Mouse (Mus musculus) heart, embryonic 14.5 days (tissue): ENCODE data around the gene Col6a2. TPM values are rescaled to one million over a fixed set of nuclear protein-coding genes. Genes with fewer than 3 reads are reported as not detected.

ENCODE experiments used
- ATAC-seq: fragments of 200-750 bp; cut with Nextera tagmentation; 2 replicates; pipeline ENCODE4 v1.8.0; 2017; ENCODE audit warnings: low read depth, moderate TSS enrichment; ENCODE audit not compliant: insufficient number of reproducible peaks, insufficient read depth, low FRiP score
- H3K27ac ChIP-seq, 2 experiments: fragments of 200-500 bp in 1 of 2; fragments of 300-500 bp in 1 of 2; sonication (generic) in 1 of 2; replicated peaks in 1 of 2; 2 replicates each; pipeline ENCODE4 v1.5.1; 2012 to 2014; ENCODE audit warnings: low read depth in 2 of 2, low read length in 2 of 2, control low read depth in 1 of 2, mild to moderate bottlenecking in 1 of 2, mixed read lengths in 1 of 2; ENCODE audit not compliant: control insufficient read depth in 1 of 2, insufficient read depth in 1 of 2
- H3K27me3 ChIP-seq: fragments of 300-500 bp; sonication (generic); 2 replicates; pipeline ENCODE4 v1.6.1; 2014; ENCODE audit warnings: mild to moderate bottlenecking, low read length, control low read depth; ENCODE audit not compliant: control insufficient read depth, insufficient read depth
- H3K36me3 ChIP-seq: fragments of 300-500 bp; sonication (generic); 2 replicates; pipeline ENCODE4 v1.6.1; 2014; ENCODE audit warnings: mild to moderate bottlenecking, control low read depth, low read length, mixed read lengths; ENCODE audit not compliant: control insufficient read depth, insufficient read depth
- H3K4me1 ChIP-seq, 2 experiments: fragments of 200-500 bp in 1 of 2; fragments of 300-500 bp in 1 of 2; sonication (generic) in 1 of 2; 2 replicates each; pipeline ENCODE4 v1.6.1; 2012 to 2014; ENCODE audit warnings: low read length in 2 of 2, control low read depth in 1 of 2, mixed read lengths in 1 of 2; ENCODE audit not compliant: control insufficient read depth in 2 of 2, insufficient read depth in 2 of 2
- H3K4me2 ChIP-seq: fragments of 300-500 bp; sonication (generic); 2 replicates; pipeline ENCODE4 v1.6.1; 2014; ENCODE audit warnings: mild to moderate bottlenecking, low read length
- H3K4me3 ChIP-seq, 2 experiments: fragments of 200-500 bp in 1 of 2; fragments of 300-500 bp in 1 of 2; sonication (generic) in 1 of 2; 2 replicates each; pipeline ENCODE4 v1.5.1; 2012 to 2014; ENCODE audit warnings: low read length in 2 of 2, mild to moderate bottlenecking in 2 of 2, control low read depth in 1 of 2, low read depth in 1 of 2, moderate library complexity in 1 of 2; ENCODE audit not compliant: control insufficient read depth in 1 of 2, insufficient read depth in 1 of 2
- H3K9ac ChIP-seq: fragments of 300-500 bp; sonication (generic); 2 replicates; pipeline ENCODE4 v1.6.1; 2014; ENCODE audit warnings: mild to moderate bottlenecking, low read length
- H3K9me3 ChIP-seq: fragments of 300-500 bp; sonication (generic); 2 replicates; pipeline ENCODE4 v1.6.1; 2016; ENCODE audit warnings: low read length, control low read depth; ENCODE audit not compliant: control insufficient read depth
- WGBS: fragments of 180-500 bp; shearing (Covaris S2); extraction: QIAGEN DNeasy Blood & Tissue Kit; methylation state at CpG from one replicate; pipeline ENCODE4 v1.1.7; 2014; 5-methylcytosine and 5-hydroxymethylcytosine counted together
- polyA plus RNA-seq: library from polyadenylated mRNA; unstranded; fragments of >200 nt; fragmentation: Nextera tagmentation; extraction: Ambion mirVana; gene quantifications from 2 replicates; pipeline ENCODE4 v1.2.1, GENCODE M21; 2014

Col6a2 gene
- polyA plus RNA-seq, 1 experiment from 2014 or later: 44.7 TPM

DNA sequence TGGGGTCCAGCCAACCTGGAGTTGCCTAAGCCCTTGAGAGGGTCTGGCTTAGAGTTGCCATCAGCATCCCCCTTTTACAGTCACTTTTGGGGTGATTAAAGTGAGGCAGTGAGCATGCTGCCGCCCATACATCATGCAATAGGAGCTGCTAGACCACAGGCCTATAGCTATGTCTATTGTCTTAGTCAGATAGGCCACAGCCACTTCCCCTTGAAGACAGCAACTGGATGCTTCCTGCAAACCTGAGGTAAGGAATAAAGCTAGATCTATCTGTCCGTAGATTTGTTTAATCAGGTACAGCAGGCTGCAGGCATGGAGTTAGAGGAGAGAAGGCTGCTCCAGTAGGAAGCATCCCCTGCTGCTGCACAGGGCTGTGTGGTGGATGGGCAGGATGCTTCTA, 52.4 kb downstream of the Col6a2 start:
- peaks cover 0 to 2% of the 10 kb centered on the region in 2 experiments; a peak in 1 of 4 replicates for H3K4me1 ChIP-seq
- WGBS: 55% methylated on average over 2 of the region's 2 CpGs
- H3K4me3 ChIP-seq: no peak overlapping the region
- no peaks in the 10 kb centered on the region for H3K27me3 ChIP-seq
- no peak overlapping the region for H3K9ac ChIP-seq
- no peaks in the 10 kb centered on the region for H3K9me3 ChIP-seq
- H3K27ac ChIP-seq: no peak overlapping the region
- ATAC-seq: no peak
- H3K4me2 ChIP-seq: no peak overlapping the region
- no peaks in the 10 kb centered on the region for H3K36me3 ChIP-seq

DNA sequence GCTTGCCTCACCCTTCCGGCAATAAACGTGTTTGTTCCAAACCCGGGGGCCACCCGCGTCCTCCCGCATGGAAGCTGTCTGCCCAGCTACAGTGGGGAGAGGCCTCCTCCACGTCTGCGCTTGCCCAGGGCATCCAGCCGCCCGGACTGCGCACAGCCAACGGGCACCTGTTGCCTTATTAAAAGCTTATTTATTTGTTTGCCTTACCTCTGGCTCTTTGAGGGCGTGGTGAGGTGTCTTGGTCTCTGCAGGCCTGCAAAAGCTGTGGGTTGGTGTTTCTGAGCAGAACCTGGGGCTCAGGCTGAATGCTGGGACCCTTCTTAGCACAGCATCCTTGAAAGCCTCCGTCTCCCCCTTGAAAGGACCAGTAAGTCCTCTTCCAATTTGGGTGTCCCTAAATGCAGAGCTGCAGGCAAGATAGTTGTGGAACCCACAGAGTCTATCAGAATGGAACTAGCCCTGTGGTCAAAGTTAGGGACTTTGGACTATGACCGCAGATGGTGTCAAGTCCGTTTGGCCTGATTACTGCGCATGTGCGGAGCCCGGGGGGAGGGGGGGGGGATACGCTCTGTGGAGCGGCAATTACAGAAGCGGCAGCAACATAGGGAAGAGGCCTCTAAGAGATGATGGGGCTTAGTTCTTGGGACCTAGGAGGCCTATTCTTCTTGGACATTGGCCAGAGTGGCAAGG, 53.3 kb downstream of the Col6a2 start:
- Histone ChIP-seq H3K4me2 (no peak overlapping the region), H3K9me3 (no peaks in the 10 kb centered on the region), H3K36me3 (no peaks in the 10 kb centered on the region), H3K27ac (no peak overlapping the region), H3K4me3 (no peak overlapping the region), H3K27me3 (no peaks in the 10 kb centered on the region), H3K9ac (no peak overlapping the region), H3K4me1 (peaks cover 0 to 2% of the 10 kb centered on the region in 2 experiments; a peak in 1 of 4 replicates)
- no peak for ATAC-seq
- 94% methylated on average over 22 of the region's 22 CpGs for WGBS

DNA sequence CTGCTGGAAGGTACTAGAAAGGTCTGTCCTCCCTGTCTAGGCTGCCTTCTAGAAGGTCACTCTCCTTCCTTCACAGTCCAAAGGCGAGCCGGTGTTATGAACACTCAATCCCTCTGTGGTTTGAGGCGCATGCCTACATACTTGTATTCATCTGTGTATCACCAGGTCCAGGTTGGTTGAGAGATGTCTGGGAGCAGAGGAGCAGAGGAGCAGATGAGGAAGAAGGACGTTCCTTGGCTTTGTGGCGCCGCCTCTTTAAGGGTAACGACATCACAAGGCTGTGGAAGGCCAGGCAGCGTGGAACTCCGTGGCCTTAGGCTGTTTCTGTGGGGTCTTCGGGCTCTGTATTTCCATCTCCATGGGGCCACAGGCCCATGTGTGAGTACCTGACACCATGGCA, 61.5 kb downstream of the Col6a2 start, which contains the start of gene Spatc1l:
Gene Spatc1l, plus strand, starts transcription at position 301 of the 400 bp plus-strand sequence.
- WGBS: 81% methylated on average over 10 of the region's 10 CpGs
- H3K36me3 ChIP-seq: no peaks in the 10 kb centered on the region
- no peaks in the 10 kb centered on the region for H3K9me3 ChIP-seq
- H3K9ac ChIP-seq: no peak within 1 kb of the TSS
- no peak for ATAC-seq
- no peaks in the 10 kb centered on the region for H3K4me1 ChIP-seq
- no peak within 1 kb of the TSS for H3K27ac ChIP-seq
- no peak within 1 kb of the TSS for H3K4me3 ChIP-seq
- no peaks in the 10 kb centered on the region for H3K27me3 ChIP-seq
- H3K4me2 ChIP-seq: no peak within 1 kb of the TSS

DNA sequence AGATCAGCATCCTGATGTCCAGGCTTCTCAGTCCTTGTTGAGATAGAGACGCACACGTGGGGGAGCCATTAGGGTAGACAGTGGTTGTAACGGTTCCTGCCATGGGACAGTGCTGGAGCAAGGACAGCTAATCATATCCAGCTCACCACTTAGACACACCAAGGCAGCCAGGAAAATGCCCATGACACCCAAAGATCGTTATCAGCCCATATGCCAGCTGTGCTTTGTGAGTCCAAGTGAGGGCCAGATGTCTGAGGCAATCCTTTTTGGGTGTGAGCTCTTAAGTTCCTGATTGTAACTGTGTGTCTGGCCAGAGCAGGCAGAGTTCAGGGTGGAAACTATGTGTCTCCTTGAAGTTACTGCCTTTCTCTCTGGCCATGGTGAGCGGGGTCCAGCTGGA, 69.4 kb downstream of the Col6a2 start:
- no peaks in the 10 kb centered on the region for H3K9me3 ChIP-seq
- no peak overlapping the region for H3K9ac ChIP-seq
- H3K27me3 ChIP-seq: no peaks in the 10 kb centered on the region
- peaks cover 57% of the 10 kb centered on the region for H3K36me3 ChIP-seq
- no peaks in the 10 kb centered on the region for H3K4me1 ChIP-seq
- no peak overlapping the region for H3K4me2 ChIP-seq
- H3K4me3 ChIP-seq: no peak overlapping the region
- WGBS: 87% methylated on average over 5 of the region's 5 CpGs
- no peak overlapping the region for H3K27ac ChIP-seq
- no peak for ATAC-seq

DNA sequence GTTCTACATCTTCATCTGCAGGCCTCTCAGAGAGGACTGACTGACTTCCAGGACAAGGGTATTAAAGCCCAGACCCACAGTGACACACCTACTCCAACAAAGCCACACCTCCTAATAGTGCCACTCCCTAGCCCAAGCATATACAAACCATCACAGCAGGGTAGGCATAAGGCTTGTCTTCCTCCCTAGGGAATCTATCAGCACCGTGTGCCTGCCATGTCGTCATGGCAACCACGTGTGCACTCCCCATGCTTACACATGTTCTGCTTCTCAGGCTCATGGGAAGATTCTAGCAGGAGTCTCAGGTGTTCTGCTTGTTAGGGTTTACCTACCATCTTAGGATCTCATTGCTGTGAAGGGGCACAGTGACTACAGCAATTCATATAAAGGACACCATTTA, 71.9 kb downstream of the Col6a2 start:
- Histone ChIP-seq H3K9ac (no peak overlapping the region), H3K27me3 (no peaks in the 10 kb centered on the region), H3K36me3 (peaks cover 81% of the 10 kb centered on the region), H3K4me2 (no peak overlapping the region), H3K27ac (no peak overlapping the region), H3K4me1 (no peaks in the 10 kb centered on the region), H3K4me3 (no peak overlapping the region), H3K9me3 (no peaks in the 10 kb centered on the region)
- 80% methylated on average over 3 of the region's 3 CpGs for WGBS
- ATAC-seq: no peak

DNA sequence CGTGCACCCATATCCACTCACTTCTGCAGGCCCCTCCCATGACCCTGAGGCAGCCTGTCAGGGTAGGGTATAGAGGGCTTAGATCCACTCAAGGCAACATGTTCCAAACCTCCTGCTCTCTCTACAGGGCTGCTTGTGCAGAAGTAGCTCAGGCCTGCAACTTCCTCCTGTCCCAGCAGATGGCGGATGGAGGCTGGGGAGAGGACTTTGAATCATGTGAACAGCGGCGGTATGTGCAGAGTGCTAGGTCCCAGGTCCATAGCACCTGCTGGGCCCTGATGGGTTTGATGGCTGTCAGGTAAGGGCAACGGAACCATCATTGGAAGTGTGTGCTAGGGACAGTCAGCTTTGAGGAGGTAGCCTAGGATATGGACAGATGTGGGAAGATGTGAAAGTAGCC, 73.0 kb downstream of the Col6a2 start:
- 85% methylated on average over 5 of the region's 5 CpGs for WGBS
- H3K4me1 ChIP-seq: no peaks in the 10 kb centered on the region
- no peak overlapping the region for H3K9ac ChIP-seq
- no peaks in the 10 kb centered on the region for H3K27me3 ChIP-seq
- H3K4me3 ChIP-seq: no peak overlapping the region
- H3K4me2 ChIP-seq: no peak overlapping the region
- H3K36me3 ChIP-seq: peaks cover 92% of the 10 kb centered on the region
- no peaks in the 10 kb centered on the region for H3K9me3 ChIP-seq
- no peak overlapping the region for H3K27ac ChIP-seq
- ATAC-seq: no peak

DNA sequence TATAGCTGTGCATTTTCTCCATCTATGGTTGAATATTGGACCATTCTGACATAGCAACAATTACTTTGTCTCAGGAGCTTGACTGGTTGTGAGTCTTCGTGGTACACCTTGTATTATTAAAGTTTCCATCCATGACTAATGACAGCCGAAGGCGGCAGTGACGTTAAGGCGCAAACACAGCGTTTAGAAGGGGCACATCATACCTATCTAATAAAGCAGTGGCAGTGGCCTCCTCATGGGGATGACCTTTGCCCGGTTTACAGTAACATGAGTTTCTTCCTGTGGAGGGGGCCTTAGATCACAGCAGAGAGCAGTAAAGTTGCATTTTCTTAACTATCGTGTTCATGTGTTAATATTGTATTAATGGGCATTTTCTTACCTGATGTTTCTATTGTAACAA, 75.2 kb downstream of the Col6a2 start:
- H3K9ac ChIP-seq: no peak overlapping the region
- 90% methylated on average over 8 of the region's 8 CpGs for WGBS
- no peaks in the 10 kb centered on the region for H3K9me3 ChIP-seq
- H3K36me3 ChIP-seq: peaks cover 97% of the 10 kb centered on the region
- H3K4me3 ChIP-seq: no peak overlapping the region
- H3K4me1 ChIP-seq: no peaks in the 10 kb centered on the region
- no peak for ATAC-seq
- no peak overlapping the region for H3K27ac ChIP-seq
- H3K27me3 ChIP-seq: no peaks in the 10 kb centered on the region
- H3K4me2 ChIP-seq: no peak overlapping the region

DNA sequence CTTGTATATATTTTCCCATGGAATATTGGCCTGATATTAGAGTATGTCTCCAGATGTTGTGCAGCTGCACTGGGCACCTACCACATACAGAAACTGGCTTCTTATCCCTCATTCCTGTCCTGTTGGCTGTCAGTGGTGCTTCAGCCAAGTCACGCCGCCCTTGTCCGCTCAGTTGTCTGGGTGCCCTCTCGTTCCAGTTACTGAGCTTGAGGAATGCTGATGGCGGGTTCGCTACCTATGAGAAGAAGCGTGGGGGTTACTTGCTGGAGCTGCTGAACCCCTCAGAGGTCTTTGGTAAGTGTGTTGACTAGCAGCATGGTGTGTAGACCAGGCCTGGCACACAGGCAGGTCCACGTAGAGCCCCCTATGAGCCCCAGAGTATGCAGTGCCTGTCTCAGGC, 76.9 kb downstream of the Col6a2 start:
- no peaks in the 10 kb centered on the region for H3K4me1 ChIP-seq
- H3K9ac ChIP-seq: no peak overlapping the region
- no peak overlapping the region for H3K4me3 ChIP-seq
- H3K27ac ChIP-seq: no peak overlapping the region
- no peak overlapping the region for H3K4me2 ChIP-seq
- WGBS: 87% methylated on average over 8 of the region's 8 CpGs
- peaks cover 98% of the 10 kb centered on the region for H3K36me3 ChIP-seq
- ATAC-seq: no peak
- H3K9me3 ChIP-seq: no peaks in the 10 kb centered on the region
- H3K27me3 ChIP-seq: no peaks in the 10 kb centered on the region
